Mouse (Mus musculus): ENCODE results near the gene Ift122. TPM values are rescaled to one million over a fixed set of nuclear protein-coding genes. Genes with fewer than 3 reads are reported as not detected.

The Ift122 gene
- polyA plus RNA-seq, 1 experiment: 3.0 TPM

DNA sequence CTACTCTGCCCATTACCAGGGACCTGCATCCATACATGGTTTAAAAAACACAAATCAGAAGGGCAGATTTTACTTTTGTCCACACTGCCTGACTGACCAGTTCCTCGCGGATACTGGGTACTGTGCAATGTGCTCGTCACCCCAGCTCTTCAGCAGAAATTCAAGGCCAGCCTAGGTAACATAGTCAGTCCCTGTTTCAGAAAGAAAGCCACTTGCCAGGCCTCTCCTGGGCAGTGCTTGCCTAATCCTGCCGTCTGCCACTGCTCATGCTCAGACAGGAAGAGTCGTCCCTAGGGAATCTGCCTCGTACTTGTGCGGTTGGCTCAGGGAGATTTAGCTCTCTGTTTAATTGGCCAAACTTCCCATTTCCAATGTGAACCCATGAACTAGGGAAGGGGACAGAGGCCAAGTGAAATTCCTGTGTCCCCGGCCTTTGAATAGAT, 48.2 kb downstream of the Ift122 start:
- H3K4me3 ChIP-seq (ENCODE audit: low read depth, low read length): no peak overlapping the region
- H3K4me1 ChIP-seq (ENCODE audit: control insufficient read depth, insufficient read depth, insufficient read length, low read length): no peaks in the 10 kb centered on the region
- no peaks in the 10 kb centered on the region for H3K27me3 ChIP-seq (ENCODE audit: control insufficient read depth, insufficient read depth, low read length)
- WGBS: 81% methylated on average over 8 of the region's 8 CpGs
- no peaks in the 10 kb centered on the region for H3K36me3 ChIP-seq (ENCODE audit: control insufficient read depth, insufficient read depth, low read length)
- TF ChIP-seq POLR2A (IDR thresholded peaks at IDR 0.05; ENCODE audit: low read depth, low read length) (no peak), CTCF (IDR thresholded peaks at IDR 0.05; ENCODE audit: extremely low read depth, insufficient read length, insufficient replicate concordance, low read depth, low read length) (no peak)
- peak overlapping the region; percentile 20; the same call in 1 of the 2 replicates for H3K27ac ChIP-seq (ENCODE audit: insufficient read depth, low read depth, low read length)

DNA sequence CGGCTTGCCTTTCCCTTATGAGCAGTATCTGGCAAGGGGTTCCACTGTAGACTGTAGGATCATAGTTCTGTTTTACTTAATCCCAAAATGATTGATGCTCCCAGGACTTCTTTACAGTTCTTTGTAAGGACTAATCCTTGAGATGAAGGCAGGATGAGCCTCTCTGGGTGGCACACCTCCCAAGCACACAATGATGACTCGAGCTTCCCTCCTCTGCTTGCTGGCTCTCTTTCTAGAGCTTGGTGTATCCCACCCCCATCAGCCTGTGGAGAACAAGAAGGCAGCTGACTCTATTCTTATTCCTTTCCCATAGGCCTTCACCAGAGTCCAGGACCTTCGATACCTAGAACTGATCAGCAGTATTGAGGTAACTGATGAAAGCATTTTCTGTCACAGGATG, 49.3 kb downstream of the Ift122 start:
- Histone ChIP-seq H3K27me3 (ENCODE audit: control insufficient read depth, insufficient read depth, low read length) (no peaks in the 10 kb centered on the region), H3K36me3 (ENCODE audit: control insufficient read depth, insufficient read depth, low read length) (no peaks in the 10 kb centered on the region), H3K27ac (ENCODE audit: insufficient read depth, low read depth, low read length) (no peak overlapping the region), H3K4me1 (ENCODE audit: control insufficient read depth, insufficient read depth, insufficient read length, low read length) (no peaks in the 10 kb centered on the region), H3K4me3 (ENCODE audit: low read depth, low read length) (no peak overlapping the region)
- WGBS: 75% methylated on average over 3 of the region's 3 CpGs
- TF ChIP-seq CTCF (IDR thresholded peaks at IDR 0.05; ENCODE audit: extremely low read depth, insufficient read length, insufficient replicate concordance, low read depth, low read length): no peak
- TF ChIP-seq POLR2A (IDR thresholded peaks at IDR 0.05; ENCODE audit: low read depth, low read length): no peak

DNA sequence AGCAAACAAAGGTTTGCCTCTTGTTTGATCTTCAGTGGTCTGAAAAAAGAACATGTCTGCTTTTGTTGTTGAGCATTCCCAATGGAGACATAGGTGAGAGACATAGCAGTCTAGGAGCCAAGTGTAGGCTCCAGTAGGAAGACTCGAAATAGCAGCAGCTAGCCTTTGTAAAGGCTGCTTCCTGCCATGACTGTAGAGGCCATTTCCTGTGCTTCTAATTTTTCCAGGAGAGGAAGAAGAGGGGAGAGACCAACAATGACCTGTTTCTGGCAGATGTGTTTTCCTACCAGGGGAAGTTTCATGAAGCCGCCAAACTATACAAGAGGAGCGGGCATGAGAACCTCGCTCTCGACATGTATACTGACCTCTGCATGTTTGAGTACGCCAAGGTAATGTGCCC, 52.3 kb downstream of the Ift122 start:
- Histone ChIP-seq H3K4me1 (ENCODE audit: control insufficient read depth, insufficient read depth, insufficient read length, low read length) (peaks cover 4% of the 10 kb centered on the region; the same call in 1 of the 2 replicates), H3K36me3 (ENCODE audit: control insufficient read depth, insufficient read depth, low read length) (no peaks in the 10 kb centered on the region), H3K4me3 (ENCODE audit: low read depth, low read length) (no peak overlapping the region), H3K27me3 (ENCODE audit: control insufficient read depth, insufficient read depth, low read length) (no peaks in the 10 kb centered on the region), H3K27ac (ENCODE audit: insufficient read depth, low read depth, low read length) (0 out of 2 replicates have a peak overlapping the region, but pooled peaks have one; percentile 31)
- TF ChIP-seq POLR2A (IDR thresholded peaks at IDR 0.05; ENCODE audit: low read depth, low read length) (no peak), CTCF (IDR thresholded peaks at IDR 0.05; ENCODE audit: extremely low read depth, insufficient read length, insufficient replicate concordance, low read depth, low read length) (no peak)
- 94% methylated on average over 6 of the region's 6 CpGs for WGBS

DNA sequence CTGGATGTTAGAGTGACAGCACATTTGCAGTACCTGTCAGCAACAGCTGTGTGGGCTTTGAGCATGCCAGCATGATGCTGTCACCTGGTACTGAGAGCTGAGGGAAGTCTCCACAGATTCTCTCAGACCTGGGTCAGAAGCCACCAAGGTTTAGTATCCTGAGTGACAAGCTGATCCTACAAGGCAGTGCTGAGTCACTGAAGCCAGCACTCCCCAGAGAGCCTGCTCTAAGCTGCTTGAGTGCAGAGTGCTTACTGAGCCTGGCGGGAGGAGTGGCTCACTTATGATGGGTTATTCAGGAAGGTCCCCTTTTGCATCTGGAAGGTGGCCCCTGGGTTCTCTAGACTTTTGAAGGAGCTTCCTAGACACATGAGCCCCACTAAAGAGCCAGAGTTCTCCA, 53.2 kb downstream of the Ift122 start:
- TF ChIP-seq CTCF (IDR thresholded peaks at IDR 0.05; ENCODE audit: extremely low read depth, insufficient read length, insufficient replicate concordance, low read depth, low read length): no peak
- TF ChIP-seq POLR2A (IDR thresholded peaks at IDR 0.05; ENCODE audit: low read depth, low read length): no peak
- no peaks in the 10 kb centered on the region for H3K36me3 ChIP-seq (ENCODE audit: control insufficient read depth, insufficient read depth, low read length)
- H3K4me1 ChIP-seq (ENCODE audit: control insufficient read depth, insufficient read depth, insufficient read length, low read length): peaks cover 4% of the 10 kb centered on the region; the same call in 1 of the 2 replicates
- no peaks in the 10 kb centered on the region for H3K27me3 ChIP-seq (ENCODE audit: control insufficient read depth, insufficient read depth, low read length)
- WGBS: 86% methylated on average over 1 of the region's 1 CpGs
- no peak overlapping the region for H3K27ac ChIP-seq (ENCODE audit: insufficient read depth, low read depth, low read length)
- H3K4me3 ChIP-seq (ENCODE audit: low read depth, low read length): no peak overlapping the region

DNA sequence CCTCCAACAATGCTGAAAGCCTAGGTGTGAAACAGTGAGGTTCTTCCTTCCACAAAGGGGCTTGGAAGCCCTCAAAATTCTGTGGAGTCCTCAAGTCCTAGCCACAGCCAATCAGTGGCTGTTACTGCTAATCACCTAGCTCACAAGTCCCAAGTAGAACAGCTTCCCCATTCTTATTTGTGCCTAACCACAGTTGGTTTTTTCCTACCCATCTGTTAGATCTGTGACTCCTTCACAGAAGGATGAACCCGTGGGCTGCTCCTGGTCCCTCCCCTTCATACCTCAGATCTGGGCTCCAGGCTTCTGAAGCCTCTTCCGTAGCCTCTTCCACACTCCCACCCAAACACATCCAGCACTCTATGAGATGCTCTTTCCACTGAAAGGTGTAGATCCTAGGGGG, 53.6 kb downstream of the Ift122 start:
- Histone ChIP-seq H3K27me3 (ENCODE audit: control insufficient read depth, insufficient read depth, low read length) (no peaks in the 10 kb centered on the region), H3K27ac (ENCODE audit: insufficient read depth, low read depth, low read length) (no peak overlapping the region), H3K4me1 (ENCODE audit: control insufficient read depth, insufficient read depth, insufficient read length, low read length) (peaks cover 4% of the 10 kb centered on the region; the same call in 1 of the 2 replicates), H3K4me3 (ENCODE audit: low read depth, low read length) (no peak overlapping the region), H3K36me3 (ENCODE audit: control insufficient read depth, insufficient read depth, low read length) (no peaks in the 10 kb centered on the region)
- WGBS: 86% methylated on average over 2 of the region's 2 CpGs
- no peak for TF ChIP-seq POLR2A (IDR thresholded peaks at IDR 0.05; ENCODE audit: low read depth, low read length)
- no peak for TF ChIP-seq CTCF (IDR thresholded peaks at IDR 0.05; ENCODE audit: extremely low read depth, insufficient read length, insufficient replicate concordance, low read depth, low read length)

DNA sequence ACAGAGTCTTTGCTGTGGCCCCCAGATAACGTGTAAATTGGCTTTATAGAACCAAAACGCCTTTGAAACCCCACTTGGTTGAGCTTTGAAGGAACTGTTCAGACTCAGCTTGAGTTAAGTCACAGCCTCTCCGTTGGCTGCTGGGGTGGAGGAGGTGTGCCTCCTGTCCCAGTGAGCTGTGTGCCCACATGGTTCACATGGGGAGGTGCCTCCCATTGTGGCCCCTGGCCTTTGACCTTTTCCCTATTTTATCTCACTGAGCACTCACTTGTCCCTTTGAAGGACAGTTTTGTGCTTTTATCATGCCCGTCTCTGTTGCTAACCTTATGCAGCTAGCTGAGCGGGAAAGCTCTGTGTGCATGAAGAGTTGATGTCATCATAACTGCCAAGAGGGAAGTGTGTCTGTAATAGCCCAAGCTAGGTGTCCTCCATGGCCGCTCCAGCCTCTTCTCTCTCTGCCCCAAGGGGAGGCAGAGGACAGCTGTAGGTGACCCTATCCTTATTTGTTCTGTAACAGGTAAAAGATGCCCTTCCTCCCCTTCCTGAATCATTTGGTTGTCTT, 55.2 kb downstream of the Ift122 start:
- 0 out of 2 replicates have a peak overlapping the region, but pooled peaks have one; percentile 12 for H3K27ac ChIP-seq (ENCODE audit: insufficient read depth, low read depth, low read length)
- H3K36me3 ChIP-seq (ENCODE audit: control insufficient read depth, insufficient read depth, low read length): no peaks in the 10 kb centered on the region
- TF ChIP-seq CTCF (IDR thresholded peaks at IDR 0.05; ENCODE audit: extremely low read depth, insufficient read length, insufficient replicate concordance, low read depth, low read length) (no peak), POLR2A (IDR thresholded peaks at IDR 0.05; ENCODE audit: low read depth, low read length) (no peak)
- H3K4me3 ChIP-seq (ENCODE audit: low read depth, low read length): no peak overlapping the region
- WGBS: 55% methylated on average over 6 of the region's 6 CpGs
- H3K4me1 ChIP-seq (ENCODE audit: control insufficient read depth, insufficient read depth, insufficient read length, low read length): peaks cover 4% of the 10 kb centered on the region; the same call in 1 of the 2 replicates
- no peaks in the 10 kb centered on the region for H3K27me3 ChIP-seq (ENCODE audit: control insufficient read depth, insufficient read depth, low read length)

DNA sequence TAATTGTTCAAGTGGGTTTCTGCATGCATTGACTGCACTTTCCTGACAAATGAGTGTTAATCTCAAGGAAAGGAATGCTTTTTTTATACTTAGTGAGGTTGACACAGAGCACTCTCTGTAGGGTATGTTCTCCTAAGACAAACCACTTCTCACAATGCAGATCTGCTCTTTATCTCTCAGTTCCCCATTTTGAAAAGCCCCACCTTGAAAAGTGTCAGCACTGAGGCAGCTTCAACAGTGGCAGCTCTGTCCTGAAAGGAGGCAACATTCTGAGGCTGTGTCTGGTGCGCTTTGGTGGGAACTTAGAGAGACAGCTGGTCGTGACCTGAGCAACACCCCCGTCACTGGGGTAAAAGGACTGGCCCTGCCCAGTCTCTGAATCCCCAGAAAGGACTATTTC, 55.8 kb downstream of the Ift122 start:
- Histone ChIP-seq H3K27ac (ENCODE audit: insufficient read depth, low read depth, low read length) (peak overlapping the region; percentile 12; the same call in 1 of the 2 replicates), H3K36me3 (ENCODE audit: control insufficient read depth, insufficient read depth, low read length) (no peaks in the 10 kb centered on the region), H3K4me3 (ENCODE audit: low read depth, low read length) (no peak overlapping the region), H3K27me3 (ENCODE audit: control insufficient read depth, insufficient read depth, low read length) (no peaks in the 10 kb centered on the region), H3K4me1 (ENCODE audit: control insufficient read depth, insufficient read depth, insufficient read length, low read length) (peaks cover 4% of the 10 kb centered on the region; the same call in 1 of the 2 replicates)
- no peak for TF ChIP-seq POLR2A (IDR thresholded peaks at IDR 0.05; ENCODE audit: low read depth, low read length)
- TF ChIP-seq CTCF (IDR thresholded peaks at IDR 0.05; ENCODE audit: extremely low read depth, insufficient read length, insufficient replicate concordance, low read depth, low read length): no peak
- 92% methylated on average over 3 of the region's 3 CpGs for WGBS

Data from small intestine, adult 2 months (tissue).